Mouse (Mus musculus) A20 (cell line): ENCODE measurements around the gene Klk12.

Experiments
- DNase-seq: peaks from one replicate; pipeline ENCODE4 v3.0.0-alpha.2; 2011; ENCODE audit warnings: low read depth, low spot score

Klk12 gene

DNA sequence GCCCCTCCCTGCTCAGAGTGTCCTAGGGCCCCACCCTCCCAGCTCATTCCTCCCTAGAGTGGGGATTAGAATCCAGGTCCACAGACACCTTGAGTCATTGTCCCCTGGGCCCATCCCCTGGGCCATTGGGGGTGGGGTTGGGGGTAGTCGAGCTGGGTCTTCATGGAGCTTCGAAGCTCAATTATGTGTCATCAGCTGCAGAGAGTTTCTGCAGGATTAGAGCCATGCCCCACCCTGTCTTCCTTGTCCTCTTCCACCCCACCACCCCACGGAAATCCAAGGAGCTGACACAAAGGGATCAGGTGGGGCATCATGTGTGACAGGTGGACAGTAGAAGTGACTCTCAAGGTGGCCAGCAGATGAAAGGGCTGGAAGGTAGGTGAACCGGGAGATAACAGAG lies at the start of gene Klk12:
Gene Klk12 (plus strand): TSS at position 301 of the 400 bp plus-strand sequence.
- DNase-seq = no peak

DNA sequence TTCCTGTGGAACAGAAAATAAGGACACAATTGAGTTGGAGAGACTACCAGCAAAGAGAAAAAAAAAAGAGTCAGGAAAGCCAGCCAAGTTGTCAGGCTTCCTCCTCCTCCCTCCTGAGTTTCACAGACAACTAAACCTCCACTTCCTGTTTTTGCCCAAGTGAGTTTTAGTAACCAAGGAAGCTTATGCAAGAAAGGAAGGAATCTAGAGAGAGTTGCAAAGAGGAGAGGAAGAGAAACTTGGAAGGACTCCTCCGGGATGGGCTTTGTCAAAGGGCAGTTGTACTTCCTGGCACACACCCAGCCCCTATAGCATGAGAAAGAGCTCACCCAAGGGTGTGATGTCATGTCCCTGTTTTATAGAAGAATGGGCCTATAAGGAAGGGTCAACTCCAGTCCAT lies 20.9 kb upstream of the Klk12 start:
- DNase-seq = no peak

DNA sequence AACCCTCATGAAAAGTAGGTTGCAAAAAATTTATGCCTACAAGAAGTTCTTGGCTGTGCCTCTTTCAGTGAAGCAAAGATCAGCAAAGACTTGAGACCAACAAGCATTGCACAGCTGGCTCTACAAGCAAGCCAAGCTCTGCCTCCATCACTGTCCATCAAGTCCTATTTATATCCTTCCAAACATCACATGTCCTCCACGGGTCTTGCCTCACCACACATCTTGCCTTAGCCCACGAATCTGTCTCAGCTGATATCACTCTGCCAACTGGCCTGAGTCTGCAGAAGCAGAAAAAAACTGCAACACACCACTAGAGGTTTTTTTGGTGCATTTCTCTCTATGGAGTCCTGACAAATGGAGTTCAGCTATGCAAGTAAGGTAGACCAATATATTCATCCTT lies 15.9 kb upstream of the Klk12 start:
- no peak for DNase-seq

DNA sequence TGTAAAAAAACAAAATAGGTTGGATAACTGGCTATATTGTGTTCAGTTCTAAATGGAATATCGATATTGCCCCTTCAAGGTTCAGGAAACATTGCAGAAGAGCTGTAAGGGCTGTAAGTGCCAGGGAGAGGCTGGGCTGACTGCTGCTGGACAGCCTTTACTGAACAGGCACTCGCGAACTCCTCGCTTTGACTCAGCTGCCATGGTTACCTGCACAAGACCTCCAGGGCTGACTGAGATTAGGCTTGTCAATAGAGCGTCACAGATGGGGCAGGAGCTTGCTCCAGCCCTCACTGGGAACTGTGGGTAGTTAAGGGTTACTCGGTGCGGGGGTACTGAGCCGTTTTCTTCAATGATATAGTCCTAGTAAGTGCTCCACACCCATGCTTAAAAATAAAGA lies 2.2 kb upstream of the Klk12 start:
- DNase-seq = no peak

DNA sequence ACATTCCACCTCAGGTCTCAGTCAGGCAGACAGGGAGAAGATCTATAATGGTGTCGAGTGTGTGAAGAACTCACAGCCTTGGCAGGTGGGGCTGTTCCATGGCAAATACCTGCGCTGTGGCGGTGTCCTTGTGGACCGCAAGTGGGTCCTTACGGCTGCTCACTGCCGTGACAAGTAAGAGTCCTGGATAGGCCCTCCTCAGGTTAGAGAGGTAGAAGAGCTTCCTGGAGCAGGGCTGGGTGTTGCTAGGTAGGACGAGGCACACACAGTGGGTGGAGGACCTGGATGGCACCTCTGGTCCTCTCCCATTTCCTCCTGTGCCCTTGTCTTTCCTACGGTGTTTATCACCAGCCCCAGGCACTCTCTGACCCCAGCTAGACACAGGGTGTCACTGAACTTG lies 939 bp downstream of the Klk12 start:
- DNase-seq = no peak

DNA sequence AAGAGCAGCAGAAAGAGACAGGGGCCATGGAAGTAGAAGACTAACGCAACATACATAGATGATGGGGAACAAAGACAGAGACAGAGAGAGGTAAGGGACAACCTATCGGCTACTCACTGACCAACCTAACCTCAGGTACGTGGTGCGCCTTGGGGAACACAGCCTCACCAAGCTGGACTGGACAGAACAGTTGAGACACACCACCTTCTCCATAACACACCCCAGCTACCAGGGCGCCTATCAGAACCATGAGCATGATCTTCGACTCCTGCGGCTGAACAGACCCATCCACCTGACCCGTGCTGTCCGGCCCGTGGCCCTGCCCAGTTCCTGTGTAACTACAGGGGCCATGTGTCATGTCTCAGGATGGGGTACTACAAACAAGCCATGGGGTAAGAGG lies 2.0 kb downstream of the Klk12 start:
- DNase-seq = no peak

DNA sequence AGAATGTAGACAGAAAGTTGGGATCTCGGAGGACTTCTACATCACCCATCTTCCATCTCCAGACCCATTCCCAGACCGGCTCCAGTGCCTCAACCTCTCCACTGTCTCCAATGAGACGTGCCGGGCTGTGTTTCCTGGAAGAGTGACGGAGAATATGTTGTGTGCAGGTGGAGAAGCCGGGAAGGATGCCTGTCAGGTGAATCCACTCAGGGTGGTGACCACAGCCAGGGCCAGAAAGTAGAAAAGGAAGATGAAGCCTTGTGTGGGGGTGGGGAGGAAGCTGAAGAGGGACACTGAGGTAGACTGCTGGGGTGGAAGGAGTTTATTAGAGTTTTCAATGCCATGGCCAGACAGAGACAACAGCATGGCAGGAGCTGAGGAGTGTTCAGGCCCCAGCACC lies 3.2 kb downstream of the Klk12 start:
- no peak for DNase-seq

DNA sequence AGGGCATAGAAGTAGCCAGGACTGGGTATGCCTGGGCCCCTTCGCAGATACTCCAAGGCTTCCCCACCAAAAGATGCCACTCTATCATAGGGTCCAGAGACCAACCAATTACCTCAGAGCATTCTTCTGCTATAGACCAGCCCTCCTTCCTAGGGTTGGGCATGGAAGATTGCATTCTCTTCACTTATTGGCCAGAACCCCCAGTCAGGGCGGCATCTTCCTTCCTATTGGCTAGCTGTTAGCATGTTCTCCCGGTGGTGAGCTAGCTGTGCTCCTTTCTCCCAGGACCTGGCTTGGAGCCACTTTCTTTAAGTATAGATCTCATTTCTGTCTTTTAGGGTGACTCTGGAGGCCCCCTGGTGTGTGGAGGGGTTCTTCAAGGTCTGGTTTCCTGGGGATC lies 4.2 kb downstream of the Klk12 start:
- DNase-seq = no peak

DNA sequence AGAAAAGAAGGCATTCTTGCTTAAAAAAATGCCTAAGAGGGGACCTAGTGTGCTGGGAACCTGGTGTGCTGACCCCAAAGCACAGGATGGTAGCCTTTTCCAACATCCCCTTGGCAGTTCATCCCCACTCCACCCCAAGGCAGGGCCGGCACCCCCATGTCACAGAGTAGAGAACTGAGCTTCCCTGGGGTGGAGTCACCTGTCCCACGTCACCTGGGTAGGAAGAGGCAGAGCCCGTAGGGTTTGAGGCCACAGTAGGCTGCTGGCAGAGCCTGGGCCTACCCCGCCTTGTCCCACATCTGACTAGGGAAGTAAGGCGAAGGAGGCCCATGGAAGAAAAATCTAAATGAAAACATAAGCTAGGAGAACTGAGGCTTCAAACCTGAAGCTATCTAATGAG lies 5.7 kb downstream of the Klk12 start, which contains the start of gene Klk11:
Gene Klk11 (plus strand): TSS at position 241 of the 400 bp plus-strand sequence.
- no peak for DNase-seq

DNA sequence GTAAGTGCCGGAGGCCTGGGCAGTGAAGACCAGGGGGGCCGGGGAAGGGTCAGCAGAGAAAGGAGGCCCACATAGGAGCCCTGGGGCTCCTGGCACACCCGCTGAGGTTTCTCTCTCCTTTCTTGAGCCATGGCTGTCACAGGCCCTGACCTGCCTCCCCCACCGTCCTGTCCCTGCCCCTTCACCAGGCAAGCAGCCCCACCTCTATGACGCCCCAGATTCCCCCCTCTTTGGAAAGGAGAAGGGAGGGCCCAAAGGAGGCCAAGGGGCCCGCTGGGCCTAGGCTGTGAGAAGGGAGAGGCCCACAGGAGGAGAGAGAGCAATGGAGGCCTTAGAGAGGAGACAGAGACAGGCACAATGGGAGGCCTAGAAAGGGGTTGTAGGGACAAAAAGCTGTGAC lies 6.1 kb downstream of the Klk12 start:
- DNase-seq = no peak

DNA sequence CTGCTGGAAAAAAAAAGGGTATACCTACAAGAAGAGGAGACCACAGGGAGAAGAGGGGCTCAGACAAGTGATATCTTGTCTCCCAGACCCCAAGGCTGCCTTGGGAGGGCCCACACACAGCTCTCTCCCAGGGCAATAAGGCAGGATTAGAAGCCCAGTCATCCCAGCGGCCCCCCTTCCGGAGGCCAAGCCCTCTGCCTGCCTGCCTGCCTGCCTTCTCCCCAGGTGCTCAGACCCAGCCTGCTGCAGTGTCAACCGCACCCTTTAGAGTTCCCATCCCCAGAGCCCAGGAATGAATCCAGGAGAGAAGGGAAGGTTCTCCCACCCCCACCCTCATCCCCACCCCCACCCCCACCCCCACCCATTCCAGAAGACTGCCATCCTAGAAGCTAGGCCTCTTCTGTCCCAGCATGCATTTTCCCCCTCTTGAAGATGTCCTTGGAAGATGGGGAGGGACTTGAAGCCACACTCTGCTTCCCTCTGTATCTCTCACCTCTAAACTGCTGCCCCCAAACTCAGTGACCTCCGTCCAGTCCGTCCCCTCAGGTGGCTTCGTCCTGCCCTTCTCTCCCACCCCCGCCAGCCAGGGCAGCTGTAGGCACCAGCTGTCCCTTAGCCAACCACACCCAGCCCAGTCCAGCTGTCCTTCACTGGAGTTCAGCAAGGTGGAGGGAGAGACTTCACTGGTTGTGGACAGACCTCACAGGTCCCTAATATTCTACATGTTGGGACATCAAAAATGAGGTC lies 6.8 kb downstream of the Klk12 start:
- no peak for DNase-seq

DNA sequence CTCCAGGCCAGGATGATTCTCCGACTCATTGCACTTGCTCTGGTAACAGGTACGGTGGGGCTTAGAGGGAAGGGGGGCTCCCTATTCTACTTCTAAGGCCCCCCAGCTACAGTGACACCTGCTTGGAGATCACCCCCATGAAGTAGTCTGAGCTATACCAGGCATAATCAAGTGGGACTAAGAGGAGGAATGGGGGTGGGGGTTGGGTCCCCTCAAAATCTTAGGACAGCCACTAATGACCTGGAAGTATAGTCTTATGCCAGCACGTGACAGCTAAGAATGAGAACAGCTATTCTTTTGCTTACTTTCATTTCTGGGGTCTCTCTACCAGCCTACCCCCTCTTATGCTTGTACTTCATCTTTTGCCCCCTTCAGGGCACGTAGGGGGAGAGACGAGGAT lies 7.8 kb downstream of the Klk12 start:
- no peak for DNase-seq

DNA sequence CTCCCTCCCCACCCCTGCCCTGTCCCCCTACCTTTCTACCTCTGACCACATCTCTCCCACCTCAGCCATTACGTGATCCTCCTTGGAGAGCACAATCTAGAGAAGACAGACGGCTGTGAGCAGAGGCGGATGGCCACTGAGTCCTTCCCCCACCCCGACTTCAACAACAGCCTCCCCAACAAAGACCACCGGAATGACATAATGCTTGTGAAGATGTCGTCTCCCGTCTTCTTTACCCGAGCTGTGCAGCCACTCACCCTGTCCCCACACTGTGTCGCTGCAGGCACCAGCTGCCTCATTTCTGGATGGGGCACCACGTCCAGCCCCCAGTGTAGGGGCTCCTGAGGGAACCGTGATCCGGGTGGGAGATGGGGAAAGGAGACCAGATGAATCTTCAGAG lies 8.7 kb downstream of the Klk12 start:
- DNase-seq = no peak

DNA sequence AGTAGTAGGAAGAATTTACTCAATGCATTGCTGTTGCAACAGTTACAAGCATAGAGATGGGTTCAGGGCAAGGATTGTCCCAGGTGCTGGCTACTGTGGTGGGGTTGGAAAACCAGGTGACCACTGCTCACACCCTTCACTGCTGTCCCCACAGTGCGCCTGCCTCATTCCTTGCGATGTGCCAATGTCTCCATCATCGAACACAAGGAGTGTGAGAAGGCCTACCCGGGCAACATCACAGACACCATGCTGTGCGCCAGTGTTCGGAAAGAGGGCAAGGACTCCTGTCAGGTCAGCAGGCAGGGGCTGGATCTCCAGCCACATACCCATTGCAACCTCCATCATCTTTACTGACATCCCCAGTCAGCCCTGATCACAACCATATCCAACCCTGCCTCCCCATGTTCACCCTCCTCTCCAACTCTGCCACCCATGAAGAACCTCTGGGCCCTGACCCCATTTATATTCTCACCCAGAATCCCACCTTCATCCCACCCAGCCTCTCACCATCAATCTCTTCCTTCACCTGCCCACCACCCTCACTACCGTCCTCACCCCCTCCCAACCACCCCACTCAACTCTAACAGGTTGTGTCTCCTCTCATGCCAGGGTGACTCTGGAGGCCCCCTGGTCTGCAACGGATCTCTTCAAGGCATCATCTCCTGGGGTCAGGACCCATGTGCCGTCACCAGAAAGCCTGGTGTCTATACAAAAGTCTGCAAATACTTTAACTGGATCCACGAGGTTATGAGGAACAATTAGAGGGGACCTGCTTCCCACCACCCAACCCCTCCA lies 9.7 kb downstream of the Klk12 start:
- no peak for DNase-seq

DNA sequence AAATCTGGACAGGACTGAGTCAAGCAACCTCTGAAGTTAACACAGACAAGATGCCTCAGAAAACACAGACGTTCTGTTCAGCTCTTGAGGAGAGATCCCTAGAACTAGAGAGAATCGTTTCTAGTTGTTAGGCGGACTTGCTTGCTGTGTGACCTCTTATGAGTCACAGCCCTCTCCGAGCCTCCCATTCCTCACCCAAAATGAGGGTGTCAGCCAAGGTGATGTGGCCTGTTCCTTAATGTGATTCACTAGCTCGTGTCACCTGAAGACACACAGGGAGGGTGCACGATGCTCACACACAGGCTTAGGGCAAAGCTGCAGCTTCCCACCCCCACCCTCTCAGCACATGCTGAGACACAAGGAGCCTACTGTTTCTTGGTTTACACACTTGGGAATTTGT lies 11.5 kb downstream of the Klk12 start:
- DNase-seq = no peak

DNA sequence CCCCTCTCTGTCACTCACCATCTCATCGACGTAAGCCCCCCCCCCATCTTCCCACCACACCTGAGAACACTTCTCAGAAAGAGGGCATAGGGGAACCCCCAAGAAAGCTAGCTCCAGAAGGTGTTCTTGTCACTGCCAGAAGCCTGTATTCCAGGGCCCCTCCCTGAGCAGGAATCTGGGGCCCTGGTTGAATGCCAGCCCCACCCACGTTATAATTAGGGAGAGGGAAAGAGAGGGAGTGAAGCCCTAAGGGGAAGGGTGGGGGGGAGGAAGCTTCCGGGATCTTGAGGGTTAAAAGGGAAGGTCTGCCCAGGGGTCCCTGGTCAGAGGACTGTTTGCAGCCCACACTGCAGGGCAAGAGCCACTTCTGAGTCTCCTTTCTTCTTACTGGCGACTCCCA lies 12.0 kb downstream of the Klk12 start, which contains the start of gene Klk10:
Gene Klk10 (plus strand): TSS at position 290 of the 400 bp plus-strand sequence.
- no peak for DNase-seq

DNA sequence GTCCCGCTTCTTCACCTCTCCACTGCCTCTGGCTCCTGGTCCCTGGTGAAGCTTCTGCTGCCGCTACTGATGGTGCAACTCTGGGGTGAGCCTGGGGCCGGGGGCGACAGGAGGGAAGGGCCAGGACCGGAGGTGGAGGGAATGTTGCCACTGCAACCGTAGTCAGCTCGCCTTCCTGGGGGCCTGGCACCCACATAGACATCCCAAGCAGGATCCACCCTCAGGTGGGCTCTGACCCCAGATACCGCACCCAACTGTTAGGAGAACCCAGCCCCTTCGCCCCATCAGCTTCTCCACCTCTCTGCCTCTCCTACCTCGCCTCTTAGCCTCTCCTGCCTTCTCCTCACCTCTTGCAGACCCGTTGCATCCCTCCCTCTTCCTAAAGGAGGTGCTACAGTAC lies 12.8 kb downstream of the Klk12 start:
- DNase-seq = no peak

DNA sequence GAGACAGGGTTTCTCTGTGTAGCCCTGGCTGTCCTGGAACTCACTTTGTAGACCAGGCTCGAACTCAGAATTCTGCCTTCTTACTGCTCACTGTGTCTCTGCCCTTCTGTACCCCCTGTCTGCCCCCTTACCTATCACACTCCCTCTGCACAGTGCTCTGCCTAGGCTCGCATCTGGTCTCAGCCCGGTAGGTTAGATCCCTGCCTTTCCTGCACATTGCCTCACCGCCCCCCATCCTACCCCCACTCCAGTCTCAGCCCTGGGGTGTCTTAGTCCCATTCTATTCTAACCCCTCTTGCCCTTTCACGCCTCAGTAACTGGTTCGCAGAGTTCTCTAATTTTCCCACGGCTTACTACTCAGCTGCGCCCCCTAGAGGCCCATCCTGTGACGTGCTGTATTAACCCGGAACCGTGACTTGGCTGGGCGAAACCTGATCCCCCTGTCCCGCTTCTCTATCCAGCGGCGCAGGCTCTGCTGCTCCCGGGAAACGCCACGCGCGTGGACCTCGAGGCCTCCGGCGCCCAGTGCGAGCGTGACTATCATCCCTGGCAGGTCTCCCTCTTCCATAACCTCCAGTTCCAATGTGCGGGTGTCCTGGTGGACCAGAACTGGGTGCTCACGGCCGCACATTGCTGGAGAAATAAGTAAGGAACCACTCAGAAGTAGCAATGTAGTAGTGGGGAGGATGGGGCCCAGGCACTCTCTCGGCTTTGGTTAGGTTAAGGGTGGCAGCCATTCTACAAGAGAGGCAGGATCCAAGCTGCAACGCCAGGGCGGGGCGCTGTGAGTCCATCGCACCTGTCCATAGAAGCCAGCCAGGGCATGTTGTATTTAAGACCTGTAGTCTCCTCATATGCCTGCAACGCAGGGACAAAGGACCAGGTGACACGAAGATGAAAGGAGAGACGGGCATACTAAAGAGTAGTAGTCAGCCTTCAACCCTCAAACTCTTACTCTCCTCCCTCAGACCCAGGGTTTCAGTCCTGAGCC lies 13.9 kb downstream of the Klk12 start:
- peak; percentile 75 for DNase-seq

DNA sequence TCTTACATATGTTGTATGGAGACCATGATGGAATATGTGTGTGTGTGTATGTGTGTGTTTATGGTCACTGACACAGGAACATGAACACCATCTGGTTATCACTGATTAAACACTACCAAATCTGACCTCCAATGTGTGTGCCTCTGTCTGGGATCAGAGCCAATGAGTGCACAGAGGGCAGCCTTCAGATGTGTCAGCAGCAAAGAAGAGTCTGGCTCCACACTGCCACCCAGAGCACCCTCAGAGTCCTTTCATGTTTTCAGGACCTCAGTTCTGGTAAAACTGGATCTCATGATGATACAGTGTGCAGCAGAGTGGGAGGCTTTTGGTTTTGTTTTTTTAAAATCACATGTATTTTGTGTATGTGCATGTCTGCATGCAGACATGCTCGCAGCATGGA lies 16.6 kb downstream of the Klk12 start:
- DNase-seq = peak; percentile 21

DNA sequence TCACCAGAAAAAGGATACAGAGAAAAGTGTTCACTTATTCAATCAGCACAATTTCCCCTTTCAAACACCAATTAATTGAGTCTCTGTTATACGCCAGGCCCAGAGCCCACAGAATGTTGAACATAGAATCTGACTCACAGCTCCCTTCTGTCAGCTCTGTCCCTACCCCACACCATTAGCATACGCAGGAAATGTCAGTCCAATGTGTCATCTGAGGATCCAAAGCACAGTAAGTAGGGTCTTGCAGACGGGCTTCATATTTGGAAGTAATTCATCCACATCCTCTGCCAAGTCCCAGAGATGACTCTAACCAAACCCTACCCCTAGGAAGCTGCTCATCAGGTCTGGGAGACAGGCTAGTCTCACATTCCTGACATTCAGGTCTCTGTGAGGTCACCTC lies 19.4 kb downstream of the Klk12 start:
- DNase-seq = no peak

DNA sequence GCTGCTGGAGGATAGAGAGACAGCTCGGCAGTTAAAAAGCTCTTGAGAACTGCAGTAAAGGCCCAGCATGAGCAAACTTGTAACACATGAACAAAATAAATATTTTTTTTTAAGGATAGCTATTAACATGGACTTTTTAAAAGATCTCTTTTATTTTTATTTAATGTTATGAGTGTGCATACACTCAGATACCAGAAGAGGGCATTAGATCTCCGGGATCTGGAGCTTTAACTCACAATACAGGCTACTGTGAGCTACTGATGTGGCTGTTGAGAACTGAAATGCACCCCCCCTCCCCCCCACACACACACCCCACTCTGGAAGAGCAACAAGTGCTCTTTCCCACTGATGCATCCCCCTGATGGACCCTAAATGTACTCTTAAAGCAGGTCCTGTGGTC lies 20.6 kb downstream of the Klk12 start:
- peak; percentile 19 for DNase-seq

DNA sequence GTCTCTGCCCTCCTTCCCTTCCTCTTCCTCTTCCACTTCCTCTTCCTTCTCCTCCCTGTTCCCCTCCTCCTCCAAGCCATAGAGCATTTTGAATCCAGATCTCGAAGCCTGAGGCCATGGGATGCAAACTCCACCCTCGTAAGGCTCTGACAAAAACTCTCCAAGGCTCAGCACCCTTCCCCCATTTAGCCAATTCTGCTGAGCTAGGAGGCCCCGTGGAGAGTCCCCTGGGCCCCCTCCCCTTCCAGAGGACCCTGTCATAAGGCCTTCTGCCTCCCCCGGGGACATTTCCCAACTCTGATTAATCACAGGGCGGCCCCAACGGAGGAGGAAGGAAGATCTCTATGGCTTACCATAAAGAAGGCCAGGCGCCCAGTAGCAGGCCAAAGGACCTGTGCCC lies 22.9 kb downstream of the Klk12 start, which contains the start of gene Klk9:
Gene Klk9 (plus strand): TSS at position 301 of the 400 bp plus-strand sequence.
- DNase-seq = no peak
